Mouse (Mus musculus): ENCODE data around the gene Hic1. TPM values are rescaled to one million over a fixed set of nuclear protein-coding genes. Genes with fewer than 3 reads are reported as not detected.
A peak's percentile ranks its signal among the peaks of the same experiment; 100 is the strongest.

The Hic1 gene
- polyA plus RNA-seq, 1 experiment from 2014 or later = 26.9 TPM

DNA sequence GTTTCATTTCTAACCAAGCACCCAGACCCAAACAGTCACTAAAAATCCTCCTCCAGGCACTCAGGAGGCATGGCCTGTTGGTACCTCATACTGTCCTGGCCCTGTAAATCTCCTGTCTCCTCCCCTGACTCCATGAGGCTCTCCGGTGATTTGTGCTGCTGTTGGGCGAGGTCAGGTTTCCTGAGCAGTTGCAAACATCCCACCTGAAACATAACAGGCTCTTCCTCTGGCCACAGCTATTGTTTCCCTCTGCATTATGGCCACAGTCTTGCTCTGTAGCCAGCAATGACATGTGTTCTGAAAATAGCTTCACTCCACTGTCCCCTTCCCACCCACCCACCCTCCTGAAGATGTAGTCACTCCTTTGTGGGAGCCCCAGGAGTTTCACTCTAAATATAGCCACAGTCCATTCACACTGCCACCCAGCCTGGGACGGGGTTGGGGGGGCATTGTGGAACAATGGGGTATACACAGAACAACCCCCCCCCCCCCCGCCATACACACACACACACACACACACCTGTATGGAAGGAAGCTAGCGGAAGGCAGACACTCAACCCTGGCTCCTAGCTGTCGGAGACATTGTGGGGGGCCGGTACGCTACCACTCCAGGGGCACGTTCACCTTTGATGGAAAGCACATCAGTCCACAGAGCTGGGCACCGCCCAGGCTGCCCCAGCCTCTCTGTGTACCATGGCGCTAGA, 20.8 kb downstream of the Hic1 start:
- ATAC-seq (replicated peaks; ENCODE audit: low FRiP score, low read depth) (0 out of 2 replicates have a peak, but pooled peaks have one; percentile 9), DNase-seq (ENCODE audit: low spot score) (peak; percentile 62)
- Histone ChIP-seq H3K4me1 (replicated peaks; ENCODE audit: insufficient read depth, low read length) (peaks cover 16% of the 10 kb centered on the region; the same call in 1 of the 2 replicates), H3K4me3 (replicated peaks; ENCODE audit: low read depth, low read length) (no peak overlapping the region), H3K27me3 (ENCODE audit: insufficient read depth, low read length) (no peaks in the 10 kb centered on the region), H3K36me3 (ENCODE audit: insufficient read depth, low read length) (peaks cover 23% of the 10 kb centered on the region), H3K4me2 (ENCODE audit: low read length) (no peak overlapping the region), H3K9ac (ENCODE audit: low read depth, low read length) (no peak overlapping the region), H3K27ac (peak overlapping the region; percentile 81), H3K9me3 (replicated peaks; ENCODE audit: low read length) (no peaks in the 10 kb centered on the region)
- TF ChIP-seq CTCF (IDR thresholded peaks at IDR 0.05; ENCODE audit: low read depth) = no peak
- 61% methylated on average over 11 of the region's 11 CpGs for WGBS

GRCm38 (mm10) chr11:75147846-75148168, 21.5 kb downstream of the Hic1 start:
- DNase-seq (ENCODE audit: low spot score) (peak; percentile 79), ATAC-seq (replicated peaks; ENCODE audit: low FRiP score, low read depth) (peak; percentile 79)
- H3K9ac ChIP-seq (ENCODE audit: low read depth, low read length) = no peak overlapping the region
- peak overlapping the region; percentile 81 for H3K27ac ChIP-seq
- H3K9me3 ChIP-seq (replicated peaks; ENCODE audit: low read length) = no peaks in the 10 kb centered on the region
- H3K27me3 ChIP-seq (ENCODE audit: insufficient read depth, low read length) = no peaks in the 10 kb centered on the region
- peaks cover 30% of the 10 kb centered on the region for H3K36me3 ChIP-seq (ENCODE audit: insufficient read depth, low read length)
- no peak for TF ChIP-seq CTCF (IDR thresholded peaks at IDR 0.05; ENCODE audit: low read depth)
- H3K4me3 ChIP-seq (replicated peaks; ENCODE audit: low read depth, low read length) = no peak overlapping the region
- 26% methylated on average over 3 of the region's 3 CpGs for WGBS
- peaks cover 13% of the 10 kb centered on the region; the same call in 1 of the 2 replicates for H3K4me1 ChIP-seq (replicated peaks; ENCODE audit: insufficient read depth, low read length)
- H3K4me2 ChIP-seq (ENCODE audit: low read length) = no peak overlapping the region

GRCm38 (mm10) chr11:75147106-75147845, 22.0 kb downstream of the Hic1 start:
- Histone ChIP-seq H3K27ac (peak overlapping the region; percentile 81), H3K4me1 (replicated peaks; ENCODE audit: insufficient read depth, low read length) (peaks cover 13% of the 10 kb centered on the region; the same call in 1 of the 2 replicates), H3K4me3 (replicated peaks; ENCODE audit: low read depth, low read length) (no peak overlapping the region), H3K36me3 (ENCODE audit: insufficient read depth, low read length) (peaks cover 31% of the 10 kb centered on the region), H3K4me2 (ENCODE audit: low read length) (no peak overlapping the region), H3K27me3 (ENCODE audit: insufficient read depth, low read length) (no peaks in the 10 kb centered on the region), H3K9ac (ENCODE audit: low read depth, low read length) (no peak overlapping the region), H3K9me3 (replicated peaks; ENCODE audit: low read length) (no peaks in the 10 kb centered on the region)
- TF ChIP-seq CTCF (IDR thresholded peaks at IDR 0.05; ENCODE audit: low read depth) = no peak
- peak; percentile 72 for DNase-seq (ENCODE audit: low spot score)
- 18% methylated on average over 11 of the region's 11 CpGs for WGBS
- no peak for ATAC-seq (replicated peaks; ENCODE audit: low FRiP score, low read depth)

- peaks cover 13% of the 10 kb centered on the region; the same call in 1 of the 2 replicates for H3K4me1 ChIP-seq (replicated peaks; ENCODE audit: insufficient read depth, low read length)
- no peaks in the 10 kb centered on the region for H3K27me3 ChIP-seq (ENCODE audit: insufficient read depth, low read length)
- no peak overlapping the region for H3K4me3 ChIP-seq (replicated peaks; ENCODE audit: low read depth, low read length)
- DNase-seq (ENCODE audit: low spot score) (peak; percentile 47), ATAC-seq (replicated peaks; ENCODE audit: low FRiP score, low read depth) (no peak)
- no peak overlapping the region for H3K4me2 ChIP-seq (ENCODE audit: low read length)
- 54% methylated on average over 2 of the region's 2 CpGs for WGBS
- H3K36me3 ChIP-seq (ENCODE audit: insufficient read depth, low read length) = peaks cover 27% of the 10 kb centered on the region
- H3K9ac ChIP-seq (ENCODE audit: low read depth, low read length) = no peak overlapping the region
- no peaks in the 10 kb centered on the region for H3K9me3 ChIP-seq (replicated peaks; ENCODE audit: low read length)
- no peak for TF ChIP-seq CTCF (IDR thresholded peaks at IDR 0.05; ENCODE audit: low read depth)
- H3K27ac ChIP-seq = no peak overlapping the region
Observed at GRCm38 (mm10) chr11:75145841-75146240, 23.5 kb downstream of the Hic1 start.

- H3K9me3 ChIP-seq (replicated peaks; ENCODE audit: low read length) = no peaks in the 10 kb centered on the region
- no peak overlapping the region for H3K9ac ChIP-seq (ENCODE audit: low read depth, low read length)
- peak overlapping the region; percentile 86; the same call in 1 of the 2 replicates for H3K27ac ChIP-seq
- H3K4me2 ChIP-seq (ENCODE audit: low read length) = no peak overlapping the region
- peaks cover 21% of the 10 kb centered on the region for H3K36me3 ChIP-seq (ENCODE audit: insufficient read depth, low read length)
- no peaks in the 10 kb centered on the region for H3K27me3 ChIP-seq (ENCODE audit: insufficient read depth, low read length)
- TF ChIP-seq CTCF (IDR thresholded peaks at IDR 0.05; ENCODE audit: low read depth) = no peak
- no peak overlapping the region for H3K4me3 ChIP-seq (replicated peaks; ENCODE audit: low read depth, low read length)
- ATAC-seq (replicated peaks; ENCODE audit: low FRiP score, low read depth) (no peak), DNase-seq (ENCODE audit: low spot score) (no peak)
- WGBS = 84% methylated on average over 4 of the region's 4 CpGs
- peaks cover 24% of the 10 kb centered on the region for H3K4me1 ChIP-seq (replicated peaks; ENCODE audit: insufficient read depth, low read length)
Observed at GRCm38 (mm10) chr11:75142749-75143148, 26.6 kb downstream of the Hic1 start.

- Histone ChIP-seq H3K4me2 (ENCODE audit: low read length) (no peak overlapping the region), H3K4me1 (replicated peaks; ENCODE audit: insufficient read depth, low read length) (peaks cover 23% of the 10 kb centered on the region), H3K9ac (ENCODE audit: low read depth, low read length) (no peak overlapping the region), H3K27ac (peak overlapping the region; percentile 86), H3K9me3 (replicated peaks; ENCODE audit: low read length) (no peaks in the 10 kb centered on the region), H3K36me3 (ENCODE audit: insufficient read depth, low read length) (peaks cover 21% of the 10 kb centered on the region), H3K4me3 (replicated peaks; ENCODE audit: low read depth, low read length) (no peak overlapping the region), H3K27me3 (ENCODE audit: insufficient read depth, low read length) (no peaks in the 10 kb centered on the region)
- WGBS = 28% methylated on average over 1 of the region's 1 CpGs
- no peak for TF ChIP-seq CTCF (IDR thresholded peaks at IDR 0.05; ENCODE audit: low read depth)
- DNase-seq (ENCODE audit: low spot score) = peak; percentile 87
- ATAC-seq (replicated peaks; ENCODE audit: low FRiP score, low read depth) = no peak
Observed at GRCm38 (mm10) chr11:75141913-75142312, 27.4 kb downstream of the Hic1 start.
